Mouse (Mus musculus) limb, embryonic 14.5 days (tissue): Measurements from ENCODE around the gene Rabgef1. TPM values are rescaled to one million over a fixed set of nuclear protein-coding genes. Genes with fewer than 3 reads are reported as not detected.

Experiments used
- ATAC-seq: fragments of 200-750 bp; cut with Nextera tagmentation; 2 replicates; pipeline ENCODE4 v1.8.0; 2017; ENCODE audit warnings: low read depth, moderate number of reproducible peaks, moderate TSS enrichment; ENCODE audit not compliant: low FRiP score
- DNase-seq: peaks from one replicate; pipeline ENCODE4 v3.0.0-alpha.2; 2015; ENCODE audit warnings: low spot score
- H3K27ac ChIP-seq: fragments of 300-500 bp; sonication (generic); replicated peaks from 2 replicates; pipeline ENCODE4 v1.5.1; 2014; ENCODE audit warnings: low read depth, mild to moderate bottlenecking, low read length, moderate library complexity, mixed read lengths
- H3K27me3 ChIP-seq: fragments of 300-500 bp; sonication (generic); 2 replicates; pipeline ENCODE4 v1.6.1; 2014; ENCODE audit warnings: low read length, mixed read lengths; ENCODE audit not compliant: control insufficient read depth, insufficient read depth
- H3K36me3 ChIP-seq: fragments of 300-500 bp; sonication (generic); 2 replicates; pipeline ENCODE4 v1.6.1; 2014; ENCODE audit warnings: mild to moderate bottlenecking, low read length, moderate library complexity, mixed read lengths; ENCODE audit not compliant: control insufficient read depth, insufficient read depth
- H3K4me1 ChIP-seq: fragments of 300-500 bp; sonication (generic); 2 replicates; pipeline ENCODE4 v1.6.1; 2014; ENCODE audit warnings: antibody characterized with exemption, low read length, mixed read lengths; ENCODE audit not compliant: control insufficient read depth, insufficient read depth
- H3K4me2 ChIP-seq: fragments of 300-500 bp; sonication (generic); replicated peaks from 2 replicates; pipeline ENCODE4 v1.6.1; 2014; ENCODE audit warnings: low read depth, mild to moderate bottlenecking, low read length, moderate library complexity; ENCODE audit not compliant: severe bottlenecking
- H3K4me3 ChIP-seq: fragments of 300-500 bp; sonication (generic); replicated peaks from 2 replicates; pipeline ENCODE4 v1.5.1; 2014; ENCODE audit warnings: low read length
- H3K9ac ChIP-seq: fragments of 300-500 bp; sonication (generic); 2 replicates; pipeline ENCODE4 v1.6.1; 2014; ENCODE audit warnings: mild to moderate bottlenecking, low read depth, low read length, moderate library complexity; ENCODE audit not compliant: severe bottlenecking
- H3K9me3 ChIP-seq: fragments of 300-500 bp; sonication (generic); 2 replicates; pipeline ENCODE4 v1.6.1; 2016; ENCODE audit warnings: low read length; ENCODE audit not compliant: control insufficient read depth
- POLR2A ChIP-seq: fragments of 200-500 bp; IDR thresholded peaks from 2 replicates; pipeline ENCODE4 v1.8.0; 2012; ENCODE audit warnings: inconsistent platforms, mild to moderate bottlenecking, moderate library complexity, borderline replicate concordance; ENCODE audit not compliant: insufficient read depth, insufficient read length; ENCODE audit errors: extremely low read depth
- WGBS: fragments of 180-500 bp; shearing (Covaris S2); extraction: QIAGEN DNeasy Blood & Tissue Kit; methylation state at CpG from one replicate; pipeline ENCODE4 v1.1.7; 2014; 5-methylcytosine and 5-hydroxymethylcytosine counted together
- polyA plus RNA-seq, 2 experiments: library from polyadenylated mRNA; depleted of rRNA in 1 of 2; stranded (reverse) in 1 of 2; unstranded in 1 of 2; fragments of >200 nt; fragmentation: Nextera tagmentation in 1 of 2; extraction: Ambion mirVana in 1 of 2; gene quantifications; 2 replicates each; pipeline versions ENCODE4 v1.2.1 to v1.2.3; 2012 to 2014

The Rabgef1 gene
- polyA plus RNA-seq, 2 experiments = 19.4 to 20.2 TPM

DNA sequence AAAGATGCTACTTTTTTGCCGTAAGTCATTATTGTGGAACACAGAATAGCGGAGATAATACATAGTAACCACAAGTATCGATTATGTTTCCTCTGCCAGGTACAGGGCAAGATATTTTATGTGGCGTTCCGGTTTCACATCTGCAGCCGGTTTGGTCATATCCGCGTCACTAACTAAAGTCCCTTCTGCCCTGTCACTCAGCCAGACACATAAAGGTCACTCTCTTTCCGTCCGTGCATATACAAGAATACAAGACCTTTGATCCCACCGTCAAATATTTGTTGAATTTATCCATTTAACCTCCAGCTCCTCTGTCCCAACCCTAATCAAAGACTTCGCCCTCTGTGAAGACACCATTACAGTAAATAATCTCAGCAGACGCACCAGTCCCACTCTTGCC lies 35.0 kb upstream of the Rabgef1 start:
- no peak for ATAC-seq
- TF ChIP-seq POLR2A = no peak

DNA sequence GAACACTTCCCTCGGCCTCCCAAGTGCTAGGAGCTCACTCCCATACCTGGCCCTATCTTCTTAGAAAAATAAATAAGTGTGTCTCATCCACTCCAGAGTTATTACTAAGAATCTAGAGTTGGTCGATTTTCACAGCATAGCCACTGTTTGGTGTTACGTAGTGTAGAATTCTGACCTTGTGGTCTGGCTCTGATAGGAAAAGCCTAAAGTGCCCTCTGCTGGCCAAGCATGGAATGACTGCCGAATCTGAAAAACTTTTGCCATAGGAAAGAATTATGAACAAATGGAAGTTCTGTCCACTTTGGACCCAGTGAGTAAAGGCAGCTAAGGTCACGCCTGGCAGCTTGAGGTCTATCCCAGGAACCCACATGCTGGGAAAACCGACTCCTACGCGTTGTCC lies 32.2 kb upstream of the Rabgef1 start:
- no peaks in the 10 kb centered on the region for H3K9me3 ChIP-seq
- H3K4me3 ChIP-seq = no peak overlapping the region
- no peak for TF ChIP-seq POLR2A
- no peaks in the 10 kb centered on the region for H3K27me3 ChIP-seq
- H3K4me2 ChIP-seq = no peak overlapping the region
- H3K4me1 ChIP-seq = peaks cover 4% of the 10 kb centered on the region; the same call in 1 of the 2 replicates
- DNase-seq = peak; percentile 89
- WGBS = 26% methylated on average over 8 of the region's 8 CpGs
- no peak for ATAC-seq
- H3K36me3 ChIP-seq = peaks cover 21% of the 10 kb centered on the region
- H3K9ac ChIP-seq = no peak overlapping the region
- no peak overlapping the region for H3K27ac ChIP-seq

More for the DNA sequence above, 35.0 kb upstream of the Rabgef1 start:
- Histone ChIP-seq H3K9me3 (no peaks in the 10 kb centered on the region), H3K36me3 (peaks cover 28% of the 10 kb centered on the region), H3K4me2 (no peak overlapping the region), H3K4me1 (no peaks in the 10 kb centered on the region), H3K27me3 (no peaks in the 10 kb centered on the region), H3K27ac (no peak overlapping the region), H3K9ac (no peak overlapping the region), H3K4me3 (no peak overlapping the region)
- DNase-seq = no peak
- 95% methylated on average over 13 of the region's 13 CpGs for WGBS

DNA sequence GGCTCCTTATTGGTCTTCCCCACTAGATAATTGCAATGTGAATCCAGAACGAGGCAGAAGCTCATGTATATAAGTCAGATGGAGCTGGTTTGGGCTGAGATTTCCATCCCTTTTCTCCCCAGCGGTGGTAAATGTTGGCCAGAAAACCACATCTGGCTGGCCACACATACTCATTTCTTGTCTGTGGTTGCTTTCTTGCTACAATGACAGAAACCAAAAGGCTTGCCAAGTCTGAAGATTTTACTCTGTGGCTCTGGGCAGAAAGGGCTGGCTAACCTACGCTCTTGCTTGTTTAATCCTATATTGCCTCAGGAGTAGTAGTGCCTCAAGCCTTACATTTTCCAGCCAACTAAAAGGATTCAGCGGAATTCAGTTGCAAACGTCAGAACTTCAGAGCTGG lies 30.5 kb upstream of the Rabgef1 start:
- DNase-seq = no peak
- peaks cover 7% of the 10 kb centered on the region for H3K36me3 ChIP-seq
- no peak for TF ChIP-seq POLR2A
- H3K27me3 ChIP-seq = no peaks in the 10 kb centered on the region
- WGBS = 69% methylated on average over 5 of the region's 5 CpGs
- H3K9ac ChIP-seq = no peak overlapping the region
- peaks cover 14% of the 10 kb centered on the region for H3K4me1 ChIP-seq
- H3K4me3 ChIP-seq = no peak overlapping the region
- no peak overlapping the region for H3K4me2 ChIP-seq
- H3K9me3 ChIP-seq = no peaks in the 10 kb centered on the region
- no peak overlapping the region for H3K27ac ChIP-seq
- no peak for ATAC-seq

DNA sequence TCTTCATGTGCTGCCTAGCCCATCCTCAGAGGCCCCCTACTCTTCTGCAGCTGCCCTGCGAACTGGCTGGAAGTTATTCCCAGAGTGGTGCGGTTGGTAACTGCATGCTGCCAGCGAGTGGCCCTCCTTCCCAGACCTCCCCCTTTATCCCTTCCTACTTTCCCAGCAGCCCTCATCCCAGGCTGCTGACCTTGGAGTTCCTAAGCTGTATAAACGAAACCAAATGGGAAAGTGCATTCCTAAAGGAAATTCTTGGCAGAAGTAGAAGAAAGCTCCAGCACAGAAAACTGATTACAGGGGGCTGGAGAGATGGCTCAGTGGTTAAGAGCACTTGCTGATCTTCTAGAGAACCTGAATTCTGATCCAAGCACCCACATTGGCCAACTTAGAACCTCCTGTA lies 29.6 kb upstream of the Rabgef1 start:
- Histone ChIP-seq H3K4me2 (no peak overlapping the region), H3K4me3 (no peak overlapping the region), H3K27ac (no peak overlapping the region; the same call in 1 of the 2 replicates), H3K9me3 (no peaks in the 10 kb centered on the region), H3K4me1 (peaks cover 14% of the 10 kb centered on the region), H3K9ac (no peak overlapping the region), H3K36me3 (peaks cover 3% of the 10 kb centered on the region; the same call in 1 of the 2 replicates), H3K27me3 (no peaks in the 10 kb centered on the region)
- WGBS = 44% methylated on average over 4 of the region's 4 CpGs
- DNase-seq = peak; percentile 49
- TF ChIP-seq POLR2A = no peak
- no peak for ATAC-seq

DNA sequence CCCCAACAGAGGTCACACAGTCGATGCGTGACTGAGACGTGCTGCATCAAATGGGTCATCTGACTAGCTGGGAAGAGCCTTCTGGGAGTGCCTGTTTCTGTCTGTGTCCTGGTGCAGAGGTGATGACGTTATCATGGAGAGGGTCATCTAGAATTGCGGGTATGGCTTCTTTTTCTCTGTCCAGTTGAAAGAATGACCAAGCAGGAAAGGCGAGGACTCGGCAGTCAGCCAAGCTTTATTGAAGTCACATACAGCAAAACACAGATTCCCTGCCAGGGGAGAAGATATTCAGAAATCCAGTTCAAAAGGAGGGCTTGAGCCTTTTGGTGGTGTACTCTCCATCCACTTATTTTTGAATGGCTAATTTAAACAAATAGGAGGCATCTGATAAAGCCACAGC lies 28.5 kb upstream of the Rabgef1 start:
- ATAC-seq = no peak
- no peak overlapping the region for H3K9ac ChIP-seq
- no peak overlapping the region for H3K4me3 ChIP-seq
- H3K9me3 ChIP-seq = no peaks in the 10 kb centered on the region
- 93% methylated on average over 7 of the region's 7 CpGs for WGBS
- no peak for TF ChIP-seq POLR2A
- no peak overlapping the region for H3K27ac ChIP-seq
- H3K4me2 ChIP-seq = no peak overlapping the region
- H3K4me1 ChIP-seq = peaks cover 14% of the 10 kb centered on the region
- no peaks in the 10 kb centered on the region for H3K27me3 ChIP-seq
- H3K36me3 ChIP-seq = peaks cover 4% of the 10 kb centered on the region; the same call in 1 of the 2 replicates
- DNase-seq = no peak

DNA sequence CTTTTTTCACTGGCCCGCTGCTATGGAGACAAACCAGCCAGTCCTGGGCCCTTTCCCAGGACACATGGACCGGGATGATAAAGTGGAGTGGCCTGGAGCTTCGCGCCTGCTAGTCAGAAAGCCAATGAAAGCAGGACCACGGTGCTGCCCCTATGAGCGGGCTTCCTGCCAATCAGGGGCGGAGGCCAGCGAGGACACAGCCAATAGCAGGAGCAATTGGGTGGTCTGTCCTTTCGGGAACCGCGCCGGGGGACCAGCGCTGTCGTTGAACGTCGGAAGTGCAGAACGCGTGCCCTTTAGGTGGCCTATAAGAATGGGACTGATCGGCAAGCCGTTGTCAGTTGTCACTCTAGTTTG lies 27.6 kb upstream of the Rabgef1 start:
- no peak for TF ChIP-seq POLR2A
- no peaks in the 10 kb centered on the region for H3K9me3 ChIP-seq
- ATAC-seq (peak; percentile 10; the same call in 1 of the 2 replicates), DNase-seq (peak; percentile 40)
- H3K4me2 ChIP-seq = peak overlapping the region; percentile 91
- H3K27me3 ChIP-seq = no peaks in the 10 kb centered on the region
- H3K4me3 ChIP-seq = peak overlapping the region; percentile 65
- H3K9ac ChIP-seq = peak overlapping the region; percentile 72; the same call in 1 of the 2 replicates
- peaks cover 14% of the 10 kb centered on the region for H3K4me1 ChIP-seq
- H3K36me3 ChIP-seq = peaks cover 8% of the 10 kb centered on the region; the same call in 1 of the 2 replicates
- 2% methylated on average over 20 of the region's 20 CpGs for WGBS
- H3K27ac ChIP-seq = peak overlapping the region; percentile 65; the same call in 1 of the 2 replicates
